Mouse (Mus musculus) G1E-ER4 (cell line): Measurements from ENCODE around the gene Snrpf. TPM values are rescaled to one million over a fixed set of nuclear protein-coding genes. Genes with fewer than 3 reads are reported as not detected.

Experiments
- GATA1 ChIP-seq: IDR thresholded peaks from one replicate; pipeline ENCODE4 v1.8.0; 2012; ENCODE audit warnings: low read length, inconsistent platforms
- polyA plus RNA-seq: library from polyadenylated mRNA; stranded (reverse); fragments of >175 nt; gene quantifications from 2 replicates; pipeline ENCODE4 v1.2.3, GENCODE M21; 2012

Snrpf gene
- polyA plus RNA-seq, 1 experiment: 226 TPM

DNA sequence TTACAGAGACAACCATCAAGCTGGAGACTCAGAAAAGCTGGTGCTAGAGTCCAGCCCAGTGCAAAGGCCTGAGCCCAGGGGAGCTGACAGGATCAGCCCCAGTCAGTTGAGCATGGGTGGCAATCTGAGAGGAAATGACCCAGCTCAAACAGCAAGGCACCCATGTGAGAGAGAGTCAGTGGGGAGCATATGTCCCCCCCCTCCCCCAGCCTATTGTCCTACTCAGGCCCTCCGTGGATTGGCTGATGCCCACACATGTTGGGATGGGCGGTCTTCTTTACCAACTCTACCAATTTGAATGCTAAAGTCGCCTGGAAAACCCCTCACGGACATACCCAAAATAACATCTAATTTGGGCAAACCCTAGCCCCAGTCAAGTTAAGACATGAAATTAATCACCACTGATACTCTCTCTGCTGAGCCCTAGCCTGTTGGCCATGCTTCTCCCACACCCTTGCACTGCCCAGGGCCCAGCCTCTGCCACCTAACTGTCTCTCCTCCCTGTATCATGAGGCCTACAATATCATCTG, 41.7 kb downstream of the Snrpf start:
- no peak for TF ChIP-seq GATA1

- TF ChIP-seq GATA1: no peak
Measured at GRCm38 (mm10) chr10:93544172-93544571, 45.3 kb downstream of the Snrpf start.

- no peak for TF ChIP-seq GATA1
Measured at GRCm38 (mm10) chr10:93543176-93543575, 46.3 kb downstream of the Snrpf start.

DNA sequence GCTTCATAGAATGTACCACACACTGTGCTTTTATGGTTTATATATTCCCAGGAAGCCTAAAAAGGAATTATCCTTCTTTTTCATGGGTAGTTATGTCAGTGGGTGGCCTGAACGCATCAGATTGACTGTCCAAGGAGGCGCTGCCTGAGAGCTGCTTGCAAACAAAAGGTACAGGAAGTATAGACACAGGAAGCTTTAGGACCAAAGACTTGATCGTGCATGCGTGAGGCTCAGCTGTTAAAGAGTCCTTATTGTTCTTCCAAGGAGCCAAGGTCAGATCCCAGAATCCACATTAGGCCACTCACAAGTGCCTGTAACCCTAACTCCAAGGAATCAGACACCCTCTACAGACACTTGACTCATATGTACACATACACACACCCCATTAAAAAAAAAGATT, 47.1 kb downstream of the Snrpf start:
- no peak for TF ChIP-seq GATA1

GRCm38 (mm10) chr10:93541585-93541984, 47.9 kb downstream of the Snrpf start:
- no peak for TF ChIP-seq GATA1

- no peak for TF ChIP-seq GATA1
Measured at GRCm38 (mm10) chr10:93540431-93541210, 48.9 kb downstream of the Snrpf start, which contains the start of gene Ccdc38. Ccdc38 (plus strand) TSS chr10:93540632.

DNA sequence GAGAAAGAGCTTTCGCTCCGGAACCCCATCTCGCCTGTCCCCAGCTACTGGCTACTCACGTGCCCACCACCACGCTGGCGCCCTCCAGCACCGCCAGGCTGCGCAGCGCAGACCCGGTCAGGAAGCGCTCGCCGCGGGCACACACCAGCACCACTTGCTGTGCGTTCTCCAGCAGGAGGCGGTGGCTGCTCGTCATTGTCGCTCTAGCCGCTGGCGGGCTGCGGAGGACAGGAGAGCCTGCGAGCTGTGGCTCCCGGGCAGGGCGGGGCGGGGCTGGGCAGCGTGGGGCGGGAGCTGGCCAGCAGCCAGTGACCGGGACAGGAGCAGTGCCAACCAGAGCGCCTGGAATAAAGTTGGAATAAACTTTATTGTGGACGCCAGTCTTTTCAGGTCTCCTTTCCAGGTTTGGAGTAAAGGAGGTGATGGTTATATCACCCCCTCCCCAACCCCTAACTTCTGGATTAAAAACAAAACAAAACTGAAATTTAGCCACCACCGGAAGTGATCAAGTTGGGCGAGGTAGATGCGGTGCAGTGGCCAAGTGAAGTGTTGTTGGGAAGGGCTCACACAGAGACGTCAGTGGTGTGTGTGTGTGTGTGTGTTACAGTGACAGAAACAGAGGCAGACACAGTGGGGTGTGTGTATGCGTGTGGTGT, 49.6 kb downstream of the Snrpf start, which contains the start of gene Amdhd1:
Amdhd1 (minus strand) TSS at position 259 of the 656 bp plus-strand sequence.
- no peak for TF ChIP-seq GATA1

- TF ChIP-seq GATA1: no peak
Measured at GRCm38 (mm10) chr10:93538818-93539217, 50.7 kb downstream of the Snrpf start.

- TF ChIP-seq GATA1: no peak
Measured at GRCm38 (mm10) chr10:93538287-93538686, 51.2 kb downstream of the Snrpf start.

Other genes with a start within 250 kb of the Snrpf start
- gene Lta4h, start 136.3 kb downstream of the Snrpf start, polyA plus RNA-seq: 92.7 and 94.6 TPM in 2 replicates
- 0.13 TPM in 1 of 2 replicates, not detected in the other for gene Hal, start 100.9 kb downstream of the Snrpf start, polyA plus RNA-seq
- not detected in 2 replicates for gene Amdhd1, start 49.7 kb downstream of the Snrpf start, polyA plus RNA-seq
- gene Ccdc38, start 49.1 kb downstream of the Snrpf start, polyA plus RNA-seq: not detected in 2 replicates
- gene Ntn4, start 51.0 kb upstream of the Snrpf start, polyA plus RNA-seq: not detected in 2 replicates
- 1.1 and 1.3 TPM in 2 replicates for gene Usp44, start 241.8 kb upstream of the Snrpf start, polyA plus RNA-seq